ENCODE assay signal across 19 mouse cellular contexts in genomic region chr12:103251151-103251550, GRCm38 (mm10). TPM values are rescaled to one million over a fixed set of nuclear protein-coding genes. Genes with fewer than 3 reads are reported as not detected.
DNase-seq lines count a peak whose midpoint lies in the region; TF ChIP-seq lines count a peak whose summit lies in the region.
"Had no signal": no experiment of that assay in that cellular context is flagged by ENCODE, and none has a peak within 500 bp of the region (broad histone marks: within the 10 kb centered on the region; RNA-seq: fewer than 3 reads in every experiment).

No protein-coding gene starts in this region.

- no peaks in the 10 kb centered on the region for H3K79me2 ChIP-seq in C2C12 (ENCODE audit: control insufficient read depth, insufficient read depth)

- no peaks in the 10 kb centered on the region for H3K36me3 ChIP-seq in kidney, adult 2 months (ENCODE audit: control insufficient read depth, insufficient read depth, low read length)
- no peaks in the 10 kb centered on the region for H3K36me3 ChIP-seq in C2C12 (ENCODE audit: control insufficient read depth, insufficient read depth)
- H3K36me3 ChIP-seq: forebrain, embryonic 12.5 days; midbrain, embryonic 10.5 days had no signal

- no peak overlapping the region for H3ac ChIP-seq in C2C12 (ENCODE audit: control insufficient read depth, insufficient read length, low read depth)

- intact Hi-C loops in heart, postnatal 14 days (cut with DNase I): no loop called here

- peak; percentile 93 for DNase-seq in heart, adult 11 months
- no peak for DNase-seq in heart, postnatal 14 days
- peak; percentile 34 for DNase-seq in kidney, adult 2 months
- DNase-seq in kidney, postnatal 4 days: no peak
- DNase-seq in fat pad, adult 2 months (ENCODE audit: extremely low read depth, low read depth, low spot score): peak; percentile 23
- no peak for DNase-seq in thymus, postnatal 25 days
- DNase-seq: cerebellum, adult 2 months; cerebellum, postnatal 36 days; gastrocnemius, postnatal 10 days; lung, postnatal 14 days; right cerebral cortex, adult 18-20 months had no signal

- no peaks in the 10 kb centered on the region for H3K79me3 ChIP-seq in C2C12 (ENCODE audit: low read depth)

- TF ChIP-seq CTCF in kidney, adult 2 months (conservative IDR thresholded peaks at IDR 0.05; ENCODE audit: insufficient read depth, insufficient read length, low read depth, low read length): no peak
- TF ChIP-seq CTCF in C2C12 (IDR thresholded peaks at IDR 0.05; ENCODE audit: control insufficient read depth, insufficient read depth, insufficient read length): no peak

- 68% methylated on average over 5 of the region's 5 CpGs for WGBS in kidney, adult 2 months

- H3K27ac ChIP-seq in kidney, adult 2 months (ENCODE audit: insufficient read depth, low read depth, low read length): no peak overlapping the region
- H3K27ac ChIP-seq: forebrain, embryonic 12.5 days; layer of hippocampus, adult 2 months; midbrain, embryonic 10.5 days had no signal

- H3K4me1 ChIP-seq in kidney, adult 2 months (ENCODE audit: control insufficient read depth, insufficient read depth, low read length): no peaks in the 10 kb centered on the region
- H3K4me1 ChIP-seq: forebrain, embryonic 12.5 days had no signal

- no peak for TF ChIP-seq POLR2A in kidney, adult 2 months (IDR thresholded peaks at IDR 0.05; ENCODE audit: low read depth, low read length)

- H3K4me3 ChIP-seq in kidney, adult 2 months (ENCODE audit: insufficient read depth, low read depth, low read length): no peak overlapping the region
- H3K4me3 ChIP-seq in C2C12 (ENCODE audit: insufficient read depth, poor library complexity, severe bottlenecking): no peak overlapping the region
- H3K4me3 ChIP-seq: forebrain, embryonic 12.5 days; layer of hippocampus, adult 2 months; midbrain, embryonic 10.5 days had no signal

- H3K27me3 ChIP-seq in kidney, adult 2 months (replicated peaks; ENCODE audit: control insufficient read depth, insufficient read depth, low read length): no peaks in the 10 kb centered on the region
- no peaks in the 10 kb centered on the region for H3K27me3 ChIP-seq in C2C12 (ENCODE audit: control insufficient read depth, insufficient read depth, insufficient read length)
- H3K27me3 ChIP-seq: forebrain, embryonic 12.5 days had no signal

TF ChIP-seq in C2C12, 6 proteins besides CTCF, POLR2A, EP300 and RAD21:
- no peak for TF ChIP-seq FOSL1 (IDR thresholded peaks at IDR 0.05; ENCODE audit: insufficient read depth, low read length, poor library complexity, severe bottlenecking)
- peak; percentile 50 for TF ChIP-seq CEBPB (IDR thresholded peaks at IDR 0.05; ENCODE audit: low read depth)

RNA-seq across cellular contexts. Expression of gene Prima1, which starts 9.2 kb away (rescaled TPM):
- under 1 TPM in 1 of 2 experiments, not detected in 1; 0.34 TPM for total RNA-seq in heart, postnatal 14 days (2021)
- 6.5 and 6.6 TPM in 2 replicates for polyA plus RNA-seq in kidney, adult 2 months (2012; rRNA removed)
- not detected for polyA plus RNA-seq in C2C12 (2012; fragmentation: generic; extraction: Trizol)
- polyA plus RNA-seq: liver, embryonic 16.5 days had no signal

RNA-seq across cellular contexts. Expression of gene Fam181a, which starts 59.6 kb away (rescaled TPM):
- total RNA-seq in heart, postnatal 14 days (2021): not detected
- polyA plus RNA-seq in kidney, adult 2 months (2012; rRNA removed): 0.05 and 0.08 TPM in 2 replicates
- not detected for polyA plus RNA-seq in C2C12 (2012; fragmentation: generic; extraction: Trizol)
- total RNA-seq: gastrocnemius, postnatal 10 days had no signal
- polyA plus RNA-seq: heart, embryonic 16.5 days; intestine, postnatal 0 days; liver, embryonic 16.5 days; small intestine, adult 2 months had no signal

Comparison
In these comparisons a context has a peak if more than half of its experiments do, and no peak if none do; other contexts are left out.
1. DNase-seq: peak in heart, adult 11 months (single experiment), kidney, adult 2 months (single experiment) and fat pad, adult 2 months (single experiment); none in heart, postnatal 14 days (0 of 2), kidney, postnatal 4 days (0 of 2) and thymus, postnatal 25 days (single experiment).